Mouse (Mus musculus) heart, postnatal 25 days (tissue): ENCODE results near the gene Mtus2. TPM values are rescaled to one million over a fixed set of nuclear protein-coding genes. Genes with fewer than 3 reads are reported as not detected.

Experiments
- DNase-seq: peaks from one replicate; pipeline ENCODE4 v3.0.0; 2022; ENCODE audit warnings: low spot score
- intact Hi-C: fragments of 180-260 bp; cut with DNase I; formaldehyde crosslinking; loops from one replicate; pipeline ENCODE4 v1.15.1; 2025
- total RNA-seq, 2 experiments: library from RNA; stranded (reverse); gene quantifications; 2 replicates each; pipeline ENCODE4 v1.2.3; 2021

Gene Mtus2
- total RNA-seq, 2 experiments from 2014 or later: 98.1 to 109 TPM

DNA sequence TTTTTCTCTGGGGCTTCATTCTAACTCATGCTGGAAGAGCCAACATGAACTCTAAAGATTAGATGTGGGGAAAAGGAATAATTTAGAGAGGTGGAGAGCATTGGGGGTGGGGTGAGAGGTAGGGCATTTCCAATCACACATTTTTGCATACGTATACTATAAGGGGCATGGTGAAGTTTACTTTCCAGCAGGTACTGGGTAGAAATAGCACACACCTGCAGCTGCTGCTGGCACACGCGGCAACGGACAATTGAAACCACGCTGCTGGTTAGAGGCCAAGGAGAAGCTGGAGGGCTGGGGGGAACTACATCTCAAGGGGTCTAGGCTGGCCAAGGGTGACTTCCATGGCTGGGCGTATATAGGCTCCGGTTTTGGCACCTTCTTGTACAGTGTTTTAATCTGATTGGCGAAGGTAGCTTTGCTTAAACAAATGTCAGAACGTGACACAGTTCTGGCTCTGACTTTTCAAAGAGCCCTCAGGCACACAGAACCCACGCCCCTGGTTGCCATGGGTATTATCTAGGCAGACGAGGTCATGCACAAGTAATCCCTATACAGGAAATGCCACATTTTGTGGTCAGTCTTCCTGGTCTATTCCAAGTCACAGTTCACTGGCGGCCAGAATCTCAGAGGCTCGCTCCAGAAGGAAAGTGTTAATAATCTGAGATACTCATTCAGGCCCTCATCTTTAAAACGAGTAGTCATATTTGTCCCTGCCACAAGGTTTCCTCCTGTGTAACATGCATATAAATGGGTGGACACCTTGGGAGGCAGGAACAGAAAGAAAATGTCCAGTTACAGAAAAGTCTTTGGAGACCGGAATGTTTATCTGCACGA, 404.0 kb downstream of the Mtus2 start:
- no peak for DNase-seq
- intact Hi-C loops: no loop called here

DNA sequence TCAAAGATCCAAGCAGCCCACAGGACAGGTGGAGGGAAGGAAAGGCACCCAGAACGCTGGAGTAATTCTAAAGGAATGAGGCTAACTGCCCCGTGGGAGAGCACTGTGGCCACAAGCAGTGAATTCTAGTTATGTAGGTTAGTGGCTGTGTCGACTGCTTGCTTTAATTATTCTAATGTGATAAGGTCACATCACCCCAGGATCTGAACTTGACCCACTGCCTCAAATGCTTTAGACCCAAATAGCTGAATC, 404.6 kb downstream of the Mtus2 start:
- intact Hi-C loops: no loop called here
- DNase-seq: no peak

GRCm38 (mm10) chr5:148362296-148362695, 405.2 kb downstream of the Mtus2 start:
- intact Hi-C loops: no loop called here
- no peak for DNase-seq

- no peak for DNase-seq
- intact Hi-C loops: no loop called here
Observed at GRCm38 (mm10) chr5:148363441-148364113, 406.5 kb downstream of the Mtus2 start.

Other genes with a start within 250 kb of the Mtus2 start
- gene Flt1, start 231.3 kb upstream of the Mtus2 start, total RNA-seq: 10 to 100 TPM; 61.7 to 76.9 TPM
- 100 to 1,000 TPM; 129 to 142 TPM for gene Pomp, start 96.9 kb upstream of the Mtus2 start, total RNA-seq
- gene Slc46a3, start 62.5 kb upstream of the Mtus2 start, total RNA-seq: 10 to 100 TPM; 11.7 to 12.7 TPM